Comparison of ENCODE assay signal across 8 mouse cellular contexts in genomic region chr6:116337835-116338501, GRCm38 (mm10). TPM values are rescaled to one million over a fixed set of nuclear protein-coding genes. Genes with fewer than 3 reads are reported as not detected.
DNase-seq lines count a peak whose midpoint lies in the region; ATAC-seq and TF ChIP-seq lines count a peak whose summit lies in the region.

Gene March8, plus strand, starts transcription at chr6:116338024.

- H3K9ac ChIP-seq in hindbrain, embryonic 16.5 days (ENCODE audit: low read depth, low read length): peak within 1 kb of the TSS; percentile 95

- H3K27me3 ChIP-seq in hindbrain, embryonic 16.5 days (replicated peaks; ENCODE audit: control insufficient read depth, insufficient read depth, low read length): no peaks in the 10 kb centered on the region; the same call in 1 of the 2 replicates

- H3K4me3 ChIP-seq in hindbrain, embryonic 16.5 days (ENCODE audit: low read length): peak within 1 kb of the TSS; percentile 100
- H3K4me3 ChIP-seq in left cerebral cortex, adult 2 months: peak within 1 kb of the TSS; percentile 62

- WGBS in hindbrain, embryonic 16.5 days: under 1% methylated on average over 73 of the region's 75 CpGs

- H3K9me3 ChIP-seq in hindbrain, embryonic 16.5 days (ENCODE audit: control insufficient read depth, low read length): no peaks in the 10 kb centered on the region; the same call in 1 of the 2 replicates

- H3K36me3 ChIP-seq in hindbrain, embryonic 16.5 days (ENCODE audit: control insufficient read depth, insufficient read depth, low read length): no peaks in the 10 kb centered on the region

- intact Hi-C loops in left cerebral cortex, adult 2 months (cut with DNase I): loop anchor here (5.0 kb wide), 3 partner anchors 69 to 84 kb away; partner anchors contain the start of gene Zfand4

- H3K4me1 ChIP-seq in hindbrain, embryonic 16.5 days (ENCODE audit: control insufficient read depth, insufficient read depth, low read depth, low read length): peaks cover 14% of the 10 kb centered on the region

- peak; percentile 94 for ATAC-seq in hindbrain, embryonic 16.5 days
- ATAC-seq in megakaryocyte, adult 5-6 weeks (ENCODE audit: poor library complexity, severe bottlenecking): peak; percentile 96

- DNase-seq in WW6 (ENCODE audit: low read depth, low spot score): peak; percentile 86
- DNase-seq in cerebellum, postnatal 4 days (ENCODE audit: low spot score in 2 of 2): peak; percentile 80 to 89
- peak; percentile 87 for DNase-seq in gastrocnemius, adult 18-20 months (ENCODE audit: low spot score)
- DNase-seq in left cerebral cortex, adult 2 months (ENCODE audit: extremely low spot score in 1 of 2, low spot score in 2 of 2): peak; percentile 86 to 88
- DNase-seq in right cerebral cortex, adult 2 months (ENCODE audit: low spot score in 2 of 2): peak; percentile 80 to 87
- peak; percentile 94 for DNase-seq in urinary bladder, postnatal 14 days (ENCODE audit: low spot score)

- peak within 1 kb of the TSS; percentile 70 for H3K4me2 ChIP-seq in hindbrain, embryonic 16.5 days (ENCODE audit: low read length)

- TF ChIP-seq CTCF in left cerebral cortex, adult 2 months (IDR thresholded peaks at IDR 0.05): no peak; the same call in none of the 2 replicates

- peak within 1 kb of the TSS; percentile 88 for H3K27ac ChIP-seq in hindbrain, embryonic 16.5 days (ENCODE audit: low read depth, low read length)
- H3K27ac ChIP-seq in left cerebral cortex, adult 2 months: peak within 1 kb of the TSS; percentile 83

RNA-seq across cellular contexts. Expression of gene March8, which starts in this region (rescaled TPM):
- total RNA-seq in gastrocnemius, adult 18-20 months (2021): 10 to 100 TPM; 24.6 to 27.8 TPM
- polyA plus RNA-seq in hindbrain, embryonic 16.5 days (2015; fragmentation: Nextera tagmentation; extraction: Ambion mirVana): 58.0 and 63.4 TPM in 2 replicates
- 10 to 100 TPM; 45.5 to 49.5 TPM for total RNA-seq in left cerebral cortex, adult 2 months (2021)
- total RNA-seq in megakaryocyte, adult 5-6 weeks (2015): 4.7 and 8.4 TPM in 2 replicates
- 15.1 and 15.2 TPM in 2 replicates for total RNA-seq in megakaryocyte, adult 5-6 weeks (2017)

Comparison
In these comparisons a context has a peak if more than half of its experiments do, and no peak if none do; other contexts are left out.
1. Peak in every context shown above with its lines: DNase-seq, ATAC-seq, H3K4me3 ChIP-seq and H3K27ac ChIP-seq.